In genomic region chr11:103101481-103101865, GRCm38 (mm10) we compare ENCODE assay signal across 8 mouse cellular contexts. TPM values are rescaled to one million over a fixed set of nuclear protein-coding genes. Genes with fewer than 3 reads are reported as not detected.
A peak's percentile ranks its signal among the peaks of the same experiment; 100 is the strongest.
DNase-seq lines count a peak whose midpoint lies in the region; ATAC-seq and TF ChIP-seq lines count a peak whose summit lies in the region.

Gene Plcd3, minus strand, starts transcription at chr11:103101658.
Gene Acbd4, plus strand, starts transcription at chr11:103101682.

- ATAC-seq in erythroid progenitor cell, adult 5-6 weeks (replicated peaks; ENCODE audit: low FRiP score, poor library complexity, severe bottlenecking), result peak; percentile 64
- peak; percentile 50 for ATAC-seq in heart, embryonic 13.5 days (ENCODE audit: extremely low read depth, insufficient number of reproducible peaks, low FRiP score, low TSS enrichment)
- ATAC-seq in kidney, postnatal 0 days (replicated peaks; ENCODE audit: low FRiP score, low read depth), result peak; percentile 35
- ATAC-seq in liver, embryonic 14.5 days (ENCODE audit: insufficient read depth), result peak; percentile 13; the same call in 1 of the 2 replicates
- peak; percentile 63; the same call in 1 of the 2 replicates for ATAC-seq in stomach, embryonic 16.5 days (ENCODE audit: insufficient read depth, low FRiP score)

- no peaks in the 10 kb centered on the region for H3K9me3 ChIP-seq in E14TG2a.4 (ENCODE audit: low read length)
- H3K9me3 ChIP-seq in heart, embryonic 13.5 days, result no peaks in the 10 kb centered on the region
- H3K9me3 ChIP-seq in kidney, postnatal 0 days (replicated peaks; ENCODE audit: low read length), result no peaks in the 10 kb centered on the region
- H3K9me3 ChIP-seq in liver, embryonic 14.5 days (ENCODE audit: control insufficient read depth, low read length), result no peaks in the 10 kb centered on the region
- H3K9me3 ChIP-seq in stomach, embryonic 16.5 days (replicated peaks; ENCODE audit: control insufficient read depth, low read length), result no peaks in the 10 kb centered on the region

- DNase-seq in brain, adult 2 months (ENCODE audit: low read depth, low spot score), result peak; percentile 91
- peak; percentile 86 for DNase-seq in kidney, postnatal 0 days (ENCODE audit: low spot score)
- DNase-seq in liver, embryonic 14.5 days (ENCODE audit: low read depth in 3 of 3, low spot score in 3 of 3), result peak in 1 of 3 experiments; percentile 59
- DNase-seq in neural tube, embryonic 10.5 days (ENCODE audit: extremely low spot score, low spot score), result peak; percentile 73

- no peak for TF ChIP-seq CTCF in E14TG2a.4 (conservative IDR thresholded peaks at IDR 0.05; ENCODE audit: low read length)
- 0 out of 2 replicates have a peak, but pooled peaks have one; percentile 12 for TF ChIP-seq CTCF in kidney, postnatal 0 days (IDR thresholded peaks at IDR 0.05; ENCODE audit: low read depth)
- no peak for TF ChIP-seq CTCF in liver, embryonic 14.5 days (IDR thresholded peaks at IDR 0.05; ENCODE audit: low read depth)

- no peak for TF ChIP-seq EP300 in liver, embryonic 14.5 days (IDR thresholded peaks at IDR 0.05; ENCODE audit: low read depth)

- peak within 1 kb of the TSS; percentile 82 for H3K4me3 ChIP-seq in E14TG2a.4 (replicated peaks; ENCODE audit: low read length)
- peak within 1 kb of the TSS; percentile 65 for H3K4me3 ChIP-seq in heart, embryonic 13.5 days
- peak within 1 kb of the TSS; percentile 55 for H3K4me3 ChIP-seq in kidney, postnatal 0 days (replicated peaks; ENCODE audit: low read depth, low read length)
- peak within 1 kb of the TSS; percentile 52 to 76 for H3K4me3 ChIP-seq in liver, embryonic 14.5 days (ENCODE audit: insufficient read depth in 1 of 2, low read depth in 2 of 2, low read length in 2 of 2)
- peak within 1 kb of the TSS; percentile 72 for H3K4me3 ChIP-seq in stomach, embryonic 16.5 days (replicated peaks; ENCODE audit: low read length)

- peaks cover 15% of the 10 kb centered on the region; the same call in 1 of the 2 replicates for H3K36me3 ChIP-seq in E14TG2a.4 (ENCODE audit: insufficient read depth, low read length)
- peaks cover 3% of the 10 kb centered on the region; the same call in 1 of the 2 replicates for H3K36me3 ChIP-seq in heart, embryonic 13.5 days
- no peaks in the 10 kb centered on the region for H3K36me3 ChIP-seq in kidney, postnatal 0 days (ENCODE audit: insufficient read depth, low read length)
- H3K36me3 ChIP-seq in liver, embryonic 14.5 days (replicated peaks; ENCODE audit: control insufficient read depth, insufficient read depth, low read depth), result peaks cover 12% of the 10 kb centered on the region
- H3K36me3 ChIP-seq in stomach, embryonic 16.5 days (ENCODE audit: control insufficient read depth, insufficient read depth, low read length), result no peaks in the 10 kb centered on the region; the same call in 1 of the 2 replicates

- under 1% methylated on average over 34 of the region's 34 CpGs for WGBS in heart, embryonic 13.5 days
- under 1% methylated on average over 30 of the region's 34 CpGs for WGBS in kidney, postnatal 0 days
- under 1% methylated on average over 33 of the region's 34 CpGs for WGBS in liver, embryonic 14.5 days (ENCODE audit: insufficient replicate concordance)
- WGBS in stomach, embryonic 16.5 days, result 0% methylated on average over 34 of the region's 34 CpGs

- H3K9ac ChIP-seq in heart, embryonic 13.5 days, result peak within 1 kb of the TSS; percentile 82
- peak within 1 kb of the TSS; percentile 58 for H3K9ac ChIP-seq in kidney, postnatal 0 days (ENCODE audit: low read depth, low read length)
- H3K9ac ChIP-seq in liver, embryonic 14.5 days (replicated peaks), result peak within 1 kb of the TSS; percentile 58
- peak within 1 kb of the TSS; percentile 81 for H3K9ac ChIP-seq in stomach, embryonic 16.5 days (ENCODE audit: low read length)

- peak within 1 kb of the TSS; percentile 41 for H3K27ac ChIP-seq in heart, embryonic 13.5 days (replicated peaks)
- no peak within 1 kb of the TSS; the same call in 1 of the 2 replicates for H3K27ac ChIP-seq in kidney, postnatal 0 days
- H3K27ac ChIP-seq in liver, embryonic 14.5 days, result peak within 1 kb of the TSS; percentile 57; the same call in 1 of the 2 replicates
- H3K27ac ChIP-seq in stomach, embryonic 16.5 days (ENCODE audit: low read length), result peak within 1 kb of the TSS; percentile 38

- peaks cover 92% of the 10 kb centered on the region for H3K4me1 ChIP-seq in E14TG2a.4 (replicated peaks; ENCODE audit: low read depth, low read length)
- H3K4me1 ChIP-seq in heart, embryonic 13.5 days, result peaks cover 75% of the 10 kb centered on the region
- H3K4me1 ChIP-seq in kidney, postnatal 0 days (replicated peaks; ENCODE audit: insufficient read depth, low read length), result peaks cover 24% of the 10 kb centered on the region; the same call in 1 of the 2 replicates
- H3K4me1 ChIP-seq in liver, embryonic 14.5 days (replicated peaks; ENCODE audit: control insufficient read depth in 2 of 2, insufficient read depth in 2 of 2, low read length in 1 of 2), result peaks cover 30 to 35% of the 10 kb centered on the region in 2 experiments
- H3K4me1 ChIP-seq in stomach, embryonic 16.5 days (ENCODE audit: control insufficient read depth, insufficient read depth, low read length), result peaks cover 43% of the 10 kb centered on the region

- H3K27me3 ChIP-seq in E14TG2a.4 (ENCODE audit: insufficient read depth, low read length), result peaks cover 48% of the 10 kb centered on the region
- H3K27me3 ChIP-seq in heart, embryonic 13.5 days (replicated peaks), result peaks cover 28% of the 10 kb centered on the region
- H3K27me3 ChIP-seq in kidney, postnatal 0 days (ENCODE audit: insufficient read depth, low read length), result no peaks in the 10 kb centered on the region
- peaks cover 25% of the 10 kb centered on the region for H3K27me3 ChIP-seq in liver, embryonic 14.5 days (ENCODE audit: control insufficient read depth, insufficient read depth, low read length)
- peaks cover 5% of the 10 kb centered on the region; the same call in 1 of the 2 replicates for H3K27me3 ChIP-seq in stomach, embryonic 16.5 days (ENCODE audit: control insufficient read depth, insufficient read depth, low read length)

- H3K4me2 ChIP-seq in heart, embryonic 13.5 days, result peak within 1 kb of the TSS; percentile 93
- peak within 1 kb of the TSS; percentile 92 for H3K4me2 ChIP-seq in kidney, postnatal 0 days (ENCODE audit: low read length)
- peak within 1 kb of the TSS; percentile 73 for H3K4me2 ChIP-seq in liver, embryonic 14.5 days (ENCODE audit: low read depth)
- H3K4me2 ChIP-seq in stomach, embryonic 16.5 days (ENCODE audit: low read depth, low read length), result peak within 1 kb of the TSS; percentile 80

RNA-seq across cellular contexts. Expression of gene Plcd3, which starts in this region (rescaled TPM):
- total RNA-seq in erythroid progenitor cell, adult 5-6 weeks (2015; ENCODE audit: low replicate concordance), result 1.4 TPM in 1 of 2 replicates, not detected in the other
- 3.1 TPM in 1 of 2 replicates, not detected in the other for total RNA-seq in erythroid progenitor cell, adult 5-6 weeks (2017; ENCODE audit: low replicate concordance)
- 7.8 and 8.7 TPM in 2 replicates for polyA plus RNA-seq in heart, embryonic 13.5 days (2015; fragmentation: Nextera tagmentation; extraction: Ambion mirVana)
- polyA plus RNA-seq in kidney, postnatal 0 days (2015; fragmentation: Nextera tagmentation; extraction: Ambion mirVana), result 4.2 and 5.6 TPM in 2 replicates
- 0.31 and 0.36 TPM in 2 replicates for polyA plus RNA-seq in liver, embryonic 14.5 days (2012; rRNA removed)
- polyA plus RNA-seq in liver, embryonic 14.5 days (2014; fragmentation: Nextera tagmentation; extraction: Ambion mirVana), result 0.06 and 0.29 TPM in 2 replicates
- 5.2 and 6.5 TPM in 2 replicates for polyA plus RNA-seq in stomach, embryonic 16.5 days (2015; fragmentation: Nextera tagmentation; extraction: Ambion mirVana)

RNA-seq across cellular contexts. Expression of gene Acbd4, which starts in this region (rescaled TPM):
- total RNA-seq in erythroid progenitor cell, adult 5-6 weeks (2015; ENCODE audit: low replicate concordance), result 13.4 and 21.6 TPM in 2 replicates
- total RNA-seq in erythroid progenitor cell, adult 5-6 weeks (2017; ENCODE audit: low replicate concordance), result 25.6 and 60.5 TPM in 2 replicates
- 12.0 and 14.3 TPM in 2 replicates for polyA plus RNA-seq in heart, embryonic 13.5 days (2015; fragmentation: Nextera tagmentation; extraction: Ambion mirVana)
- polyA plus RNA-seq in kidney, postnatal 0 days (2015; fragmentation: Nextera tagmentation; extraction: Ambion mirVana), result 36.6 and 39.7 TPM in 2 replicates
- 22.2 and 27.3 TPM in 2 replicates for polyA plus RNA-seq in liver, embryonic 14.5 days (2012; rRNA removed)
- polyA plus RNA-seq in liver, embryonic 14.5 days (2014; fragmentation: Nextera tagmentation; extraction: Ambion mirVana), result 49.7 and 63.2 TPM in 2 replicates
- polyA plus RNA-seq in stomach, embryonic 16.5 days (2015; fragmentation: Nextera tagmentation; extraction: Ambion mirVana), result 31.0 and 36.4 TPM in 2 replicates

Comparison
In these comparisons a context has a peak if more than half of its experiments do, and no peak if none do; other contexts are left out.
1. ATAC-seq: peak in every context shown above with its lines; median percentile 64 in erythroid progenitor cell, adult 5-6 weeks; 63 in stomach, embryonic 16.5 days; 50 in heart, embryonic 13.5 days; 35 in kidney, postnatal 0 days; 13 in liver, embryonic 14.5 days.